Mouse (Mus musculus): ENCODE data around the gene Hoxb7.
A peak's percentile ranks its signal among the peaks of the same experiment; 100 is the strongest.

Hoxb7 gene

DNA sequence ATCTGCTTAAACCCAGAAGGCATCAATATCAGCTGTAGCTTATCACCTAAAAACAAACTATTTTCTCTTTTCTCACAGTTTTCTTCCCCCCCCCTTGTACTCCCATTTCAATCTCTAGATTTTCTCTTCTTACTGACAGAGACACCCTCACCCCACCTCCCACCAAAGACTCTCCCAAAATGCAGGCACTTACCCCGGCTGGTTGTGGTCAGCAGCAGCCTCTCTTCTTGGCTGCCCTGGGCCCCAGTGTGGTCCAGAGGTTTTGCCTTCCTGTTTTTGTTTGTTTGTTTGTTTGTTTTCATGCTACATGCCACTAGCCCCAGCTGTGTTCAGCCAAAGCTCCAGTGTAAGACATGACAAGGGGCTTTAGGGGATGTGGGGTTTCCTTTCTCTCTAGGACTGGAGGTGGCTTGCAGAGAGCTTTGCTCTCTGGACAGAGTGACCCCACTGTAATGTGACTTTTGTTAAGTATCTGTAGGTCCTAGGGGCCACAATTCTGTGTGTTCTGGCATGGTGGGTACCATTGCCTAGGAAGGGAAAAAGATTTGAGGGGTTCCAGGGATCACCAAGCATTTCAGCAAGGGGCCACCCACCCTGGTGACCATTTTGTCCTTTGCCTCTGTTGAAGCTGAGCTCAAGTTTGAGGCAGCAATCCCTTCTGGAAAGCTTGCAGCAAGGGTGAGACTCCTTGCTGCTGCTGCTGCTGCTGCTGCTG lies 18.2 kb upstream of the Hoxb7 start:
- no peak for DNase-seq (ENCODE audit: low spot score)

DNA sequence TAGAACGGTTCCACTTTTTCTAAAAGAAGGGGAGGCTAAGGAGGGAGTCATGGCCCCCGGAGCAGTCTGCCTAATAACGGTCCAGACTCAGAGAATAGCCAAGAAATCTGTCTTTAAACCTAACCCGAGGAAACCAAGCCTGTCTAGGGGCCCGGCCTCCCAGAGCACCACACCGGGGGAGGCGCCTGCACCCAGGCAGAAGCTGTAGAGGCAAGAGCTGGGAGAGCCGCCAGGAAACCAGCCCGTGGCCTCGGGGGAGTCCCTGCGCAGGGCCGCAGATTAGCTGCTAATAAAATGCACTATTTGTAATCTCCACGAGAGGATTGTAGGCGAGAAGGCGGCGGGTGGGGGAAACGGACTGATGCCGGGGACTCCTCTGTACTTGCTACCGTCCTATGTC lies 16.6 kb upstream of the Hoxb7 start:
- DNase-seq (ENCODE audit: low spot score): no peak

DNA sequence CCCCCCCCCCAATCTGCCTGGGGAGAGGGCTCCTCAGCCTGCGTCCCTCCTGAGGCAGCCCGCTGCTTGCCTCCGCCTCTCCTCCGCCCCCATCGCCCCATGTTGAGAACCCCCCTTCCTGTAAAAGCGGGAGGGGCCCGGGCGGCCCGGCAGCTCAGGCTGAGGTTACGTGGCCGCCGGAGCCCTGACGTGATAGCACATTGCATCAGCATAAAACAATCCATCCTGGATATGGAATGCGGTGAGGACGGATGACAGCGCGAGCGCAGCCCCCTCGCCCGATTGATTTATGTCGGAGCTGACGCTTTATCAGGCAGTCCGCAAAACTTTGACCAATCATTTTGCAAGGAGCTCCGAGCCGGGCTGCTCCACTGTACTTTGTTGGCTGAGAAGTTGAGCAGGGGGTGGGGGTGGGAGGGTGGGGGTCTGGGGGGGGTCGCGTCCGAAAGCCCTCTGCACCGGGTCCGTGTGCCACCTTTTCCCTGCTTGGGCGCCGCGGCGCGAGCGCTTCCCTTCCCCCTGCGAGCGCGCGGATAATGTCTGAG lies 15.4 kb upstream of the Hoxb7 start, which contains the start of gene Hoxb9:
Gene Hoxb9 (plus strand): TSS at position 462 of the 545 bp plus-strand sequence.
- DNase-seq (ENCODE audit: low spot score): peak; percentile 46

DNA sequence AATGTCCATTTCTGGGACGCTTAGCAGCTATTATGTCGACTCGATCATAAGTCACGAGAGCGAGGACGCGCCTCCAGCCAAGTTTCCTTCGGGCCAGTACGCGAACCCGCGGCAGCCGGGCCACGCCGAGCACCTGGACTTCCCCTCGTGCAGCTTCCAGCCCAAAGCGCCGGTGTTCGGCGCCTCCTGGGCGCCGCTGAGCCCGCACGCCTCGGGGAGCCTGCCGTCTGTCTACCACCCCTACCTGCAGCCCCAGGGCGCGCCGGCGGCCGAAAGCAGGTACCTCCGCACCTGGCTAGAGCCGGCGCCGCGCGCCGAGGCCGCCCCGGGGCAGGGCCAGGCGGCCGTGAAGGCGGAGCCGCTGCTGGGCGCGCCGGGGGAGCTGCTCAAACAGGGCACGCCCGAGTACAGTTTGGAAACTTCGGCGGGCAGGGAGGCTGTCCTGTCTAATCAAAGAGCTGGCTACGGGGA lies 14.8 kb upstream of the Hoxb7 start:
- DNase-seq (ENCODE audit: low spot score): no peak

DNA sequence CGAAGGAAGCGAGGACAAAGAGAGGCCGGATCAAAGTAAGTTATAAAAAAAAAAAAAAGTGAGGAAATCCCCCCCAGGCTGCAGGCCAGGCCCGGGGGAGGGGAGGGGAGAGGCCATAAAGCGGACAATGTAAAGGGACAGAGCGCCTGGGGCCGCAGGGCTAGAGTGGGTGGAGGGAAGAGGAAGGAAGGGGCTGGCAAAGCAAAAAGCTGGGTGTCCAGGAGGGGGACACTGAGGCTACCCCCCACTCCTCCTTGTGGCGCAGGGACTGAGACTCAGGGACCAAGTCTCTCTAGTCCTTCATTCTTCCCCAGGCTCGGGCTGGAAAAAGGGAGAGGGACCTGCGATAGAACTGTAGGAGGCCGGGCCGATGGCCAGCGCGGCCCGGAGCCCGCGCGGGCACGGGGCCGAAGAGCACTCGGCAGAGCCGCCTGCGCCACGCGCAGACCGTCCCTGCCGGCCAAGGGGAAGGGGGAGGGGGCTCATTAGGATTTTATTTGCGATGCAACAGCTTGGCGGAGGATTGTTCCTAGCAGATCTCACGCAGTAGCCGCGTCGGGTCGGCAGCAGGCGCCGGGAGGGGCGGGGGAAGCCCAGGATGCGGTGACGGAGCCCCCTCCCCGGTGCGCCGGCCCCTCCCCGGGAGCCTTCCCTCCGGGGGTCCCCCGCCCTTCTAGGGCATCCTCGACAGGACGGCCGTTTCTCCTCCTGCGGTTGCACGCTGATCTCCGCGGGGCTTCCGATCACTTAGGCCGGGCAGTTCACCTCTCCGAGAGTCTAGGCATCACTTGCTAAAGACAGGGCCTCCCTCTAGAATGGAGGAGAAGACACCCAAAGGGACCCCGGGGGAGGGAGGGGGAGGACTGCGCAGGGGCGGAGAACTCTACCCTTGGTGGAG lies 14.2 kb upstream of the Hoxb7 start:
- no peak for DNase-seq (ENCODE audit: low spot score)

DNA sequence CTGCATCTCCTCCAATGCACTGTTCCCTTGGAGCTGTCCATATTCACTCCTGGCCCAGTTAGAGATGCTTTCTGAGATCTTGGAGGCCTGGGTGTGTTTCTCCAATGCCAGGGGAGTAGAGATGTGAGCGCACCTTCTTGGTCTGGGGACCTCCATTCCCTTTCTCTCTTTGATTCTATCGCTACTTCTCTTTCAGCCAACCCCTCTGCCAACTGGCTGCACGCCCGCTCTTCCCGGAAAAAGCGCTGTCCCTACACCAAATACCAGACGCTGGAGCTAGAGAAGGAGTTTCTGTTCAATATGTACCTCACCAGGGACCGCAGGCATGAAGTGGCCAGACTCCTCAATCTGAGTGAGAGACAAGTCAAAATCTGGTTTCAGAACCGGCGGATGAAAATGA lies 12.0 kb upstream of the Hoxb7 start:
- no peak for DNase-seq (ENCODE audit: low spot score)

DNA sequence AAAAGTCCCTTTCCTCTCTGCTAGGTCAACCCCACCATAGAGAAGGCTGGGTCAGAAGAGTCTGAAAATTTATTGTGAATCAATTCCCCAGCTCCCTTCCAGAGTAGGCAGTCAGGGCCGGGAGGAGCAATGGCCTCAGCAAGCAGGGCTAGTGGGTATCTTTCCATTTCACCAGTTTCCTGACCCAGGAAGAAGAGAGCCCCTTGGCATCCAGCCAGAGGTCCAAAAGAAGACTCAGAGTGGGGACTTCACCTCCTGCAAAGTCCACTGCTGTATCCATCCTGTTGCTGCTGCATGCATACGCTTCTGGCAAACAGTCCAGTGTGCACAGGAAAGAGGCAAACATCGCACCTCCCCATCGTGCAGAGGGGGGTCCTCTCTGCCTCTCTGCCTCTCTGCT lies 10.5 kb upstream of the Hoxb7 start:
- DNase-seq (ENCODE audit: low spot score): no peak

DNA sequence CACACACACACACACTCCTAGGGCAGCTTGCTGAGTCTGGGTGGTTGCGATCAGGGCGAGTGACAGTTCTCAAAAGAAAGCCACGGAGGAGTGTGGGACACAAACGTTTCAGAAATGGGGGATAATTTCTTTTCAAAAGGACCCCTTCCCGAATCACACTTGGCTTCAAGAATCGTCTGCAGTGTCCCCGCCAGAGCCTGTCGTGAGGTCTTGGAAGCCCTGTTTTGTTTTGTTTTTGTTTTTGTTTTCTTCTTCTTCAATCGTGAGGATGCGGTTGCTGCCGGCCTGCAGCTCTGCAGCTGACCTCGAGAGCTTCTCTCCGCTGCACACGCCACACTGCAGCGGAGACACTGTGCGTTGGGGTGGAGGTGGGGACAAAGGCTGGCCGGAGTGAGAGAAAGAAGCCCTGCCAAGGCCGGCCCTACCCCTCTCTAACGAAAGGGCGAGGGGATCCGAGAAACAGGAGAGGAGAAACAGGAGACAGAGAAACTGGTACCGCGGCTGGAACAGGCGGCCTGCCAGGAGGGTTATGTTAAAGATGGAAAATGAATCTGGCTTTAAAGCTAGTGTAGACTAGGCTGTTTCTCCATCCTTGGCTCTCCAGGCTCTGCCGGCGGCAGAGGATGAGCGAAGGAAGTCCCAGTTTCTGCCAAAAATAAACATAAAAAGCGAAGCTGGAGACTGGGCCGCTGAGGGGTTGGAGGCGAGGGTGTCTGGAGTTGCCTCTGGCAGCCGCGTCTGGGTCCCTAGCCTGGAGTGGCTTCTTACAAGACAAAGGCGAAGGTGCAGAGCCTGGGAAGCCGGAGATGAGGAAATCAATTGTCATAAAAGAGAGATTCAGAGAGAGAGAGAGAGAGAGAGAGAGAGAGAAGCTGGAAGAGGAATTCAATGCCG lies 9.0 kb upstream of the Hoxb7 start:
- DNase-seq (ENCODE audit: low spot score): no peak

DNA sequence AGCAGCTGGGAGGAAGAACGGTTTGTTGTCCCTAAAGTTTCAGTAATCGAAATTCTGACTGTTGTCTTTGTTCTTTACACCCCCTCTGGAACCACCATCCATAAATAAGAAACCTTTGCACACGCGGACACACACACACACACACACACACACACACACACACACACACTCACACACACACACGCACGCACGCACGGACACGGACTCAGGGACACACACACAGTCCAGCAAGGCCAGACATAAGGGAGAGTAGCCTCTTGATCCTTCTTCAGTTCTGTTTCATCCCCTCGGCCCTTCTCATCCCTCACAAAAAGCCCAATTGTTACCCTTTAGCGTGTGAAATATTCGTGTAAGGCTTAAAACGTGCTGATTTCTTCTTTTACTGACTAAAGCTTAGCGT lies 8.1 kb upstream of the Hoxb7 start:
- no peak for DNase-seq (ENCODE audit: low spot score)

DNA sequence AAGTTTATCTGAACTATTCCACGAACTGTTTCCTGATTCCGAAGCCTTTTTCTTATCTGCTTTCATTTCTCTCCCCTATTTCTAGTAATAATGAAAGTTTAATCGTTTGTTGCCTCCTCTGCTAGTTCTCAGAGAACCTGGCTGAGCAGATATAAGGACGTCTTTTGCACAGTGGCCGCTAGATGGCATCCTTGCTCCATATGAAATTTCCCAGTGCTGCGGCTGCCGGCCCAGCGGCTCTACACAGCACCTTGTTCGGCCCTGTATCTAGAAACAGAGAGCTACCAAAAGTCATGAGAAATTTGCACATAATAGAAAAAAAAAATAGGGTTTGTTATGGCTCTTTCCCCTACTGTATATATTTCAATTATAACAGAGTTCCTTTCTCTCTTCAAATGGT lies 7.7 kb upstream of the Hoxb7 start:
- DNase-seq (ENCODE audit: low spot score): peak; percentile 82

DNA sequence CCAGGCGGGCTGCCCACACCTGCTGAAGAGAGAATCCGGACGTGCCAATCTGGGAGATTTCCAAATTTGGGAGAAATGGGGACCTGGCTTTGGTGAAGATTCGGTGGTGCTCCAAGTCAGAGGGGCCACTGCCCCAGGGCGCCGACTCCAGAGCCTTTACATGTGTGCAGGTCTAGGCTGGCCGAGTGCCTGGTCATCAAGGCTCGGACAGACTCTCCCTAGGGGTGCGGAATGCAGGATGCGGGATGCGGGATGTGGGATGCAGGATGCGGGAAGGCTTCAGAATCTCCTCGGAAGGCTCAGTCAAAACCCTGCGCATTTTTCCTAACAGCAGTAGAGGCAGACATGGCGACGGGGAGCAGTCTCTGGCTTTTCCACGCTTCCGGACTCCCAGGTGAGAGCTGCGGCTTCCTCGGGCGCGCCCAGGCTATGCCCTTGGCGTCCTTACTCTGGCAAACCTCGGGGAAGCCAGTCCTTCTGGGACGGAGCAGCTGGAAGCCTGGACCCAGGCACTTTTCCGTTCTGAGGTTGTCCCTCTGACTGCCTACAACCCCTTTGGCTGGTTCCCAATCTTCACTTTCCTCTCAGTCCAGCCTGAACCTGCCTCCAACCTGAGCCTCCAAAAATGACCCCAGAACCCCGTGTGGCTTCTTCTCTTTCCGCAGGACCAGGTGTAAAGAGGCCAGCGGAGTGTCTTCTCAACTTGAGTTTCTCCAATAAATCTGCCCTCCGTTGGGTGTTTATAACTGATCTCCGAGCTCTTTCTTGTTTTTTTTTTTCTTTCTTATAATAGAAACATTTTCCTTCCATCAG lies 6.8 kb upstream of the Hoxb7 start:
- no peak for DNase-seq (ENCODE audit: low spot score)

DNA sequence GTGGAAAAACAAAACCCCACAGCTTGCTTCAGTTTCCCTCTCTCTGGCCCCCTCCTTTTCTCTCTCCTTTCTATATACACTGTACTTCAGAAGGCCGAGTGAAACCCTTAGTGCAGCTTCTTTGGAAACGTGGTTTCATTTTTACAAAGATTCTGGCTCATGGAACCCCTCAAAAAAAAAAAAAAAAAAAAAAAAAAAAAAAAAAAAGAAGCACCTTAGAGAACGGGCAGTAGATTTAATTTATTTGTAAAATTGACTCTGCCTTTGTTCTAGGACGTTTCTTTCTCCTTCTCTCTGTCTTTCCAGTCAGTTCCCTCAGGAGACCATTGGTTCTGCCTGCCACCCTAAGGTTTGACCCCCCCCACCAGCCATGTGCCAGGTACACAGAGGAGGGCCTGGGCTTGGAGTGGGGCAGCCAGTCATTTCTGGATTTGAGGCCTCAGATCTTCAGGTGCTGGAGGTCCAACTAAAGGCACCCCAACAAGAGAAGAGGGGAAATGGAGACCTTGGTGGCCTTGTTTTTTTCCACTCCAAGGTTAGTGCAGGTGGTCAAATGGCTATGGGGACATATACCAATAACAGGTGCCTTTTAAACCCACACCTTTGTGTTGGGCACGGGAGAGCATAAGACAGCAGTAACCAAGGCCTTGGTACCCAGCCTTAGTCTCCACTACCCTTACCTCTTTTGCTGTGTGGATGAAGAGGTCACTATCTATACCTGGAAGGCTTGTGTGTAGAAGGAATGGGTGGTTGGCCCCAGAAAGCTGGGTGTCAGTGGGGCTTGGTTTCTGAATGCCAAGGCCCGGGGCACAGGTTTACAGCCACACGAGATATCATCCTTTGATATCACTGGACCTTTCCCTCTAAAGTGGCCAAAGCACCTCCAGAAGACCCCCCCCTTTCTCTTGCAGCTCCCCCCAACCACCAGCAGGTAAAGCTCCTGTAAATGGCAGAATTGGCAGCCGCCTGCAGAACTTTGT lies 5.7 kb upstream of the Hoxb7 start:
- DNase-seq (ENCODE audit: low spot score): no peak

DNA sequence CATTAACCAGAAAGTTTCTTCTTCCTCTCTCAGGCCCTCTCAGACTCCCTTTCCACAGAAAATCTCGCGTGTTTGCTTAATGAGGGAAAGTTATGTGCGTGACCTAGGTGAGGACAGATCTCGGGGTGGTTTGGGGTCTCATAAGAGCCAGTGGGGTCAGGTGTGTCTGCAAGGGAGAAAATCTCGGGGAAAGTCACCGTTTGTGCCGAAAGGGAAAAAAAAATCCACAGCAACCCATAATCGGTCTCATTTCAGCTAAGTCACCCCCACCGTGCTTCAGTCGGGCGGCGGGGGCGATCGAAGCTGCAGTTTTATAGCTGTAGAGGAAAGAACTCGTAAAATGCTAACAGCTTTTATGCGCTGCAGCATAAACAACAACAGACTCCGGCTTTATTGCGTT lies 5.0 kb upstream of the Hoxb7 start:
- no peak for DNase-seq (ENCODE audit: low spot score)

DNA sequence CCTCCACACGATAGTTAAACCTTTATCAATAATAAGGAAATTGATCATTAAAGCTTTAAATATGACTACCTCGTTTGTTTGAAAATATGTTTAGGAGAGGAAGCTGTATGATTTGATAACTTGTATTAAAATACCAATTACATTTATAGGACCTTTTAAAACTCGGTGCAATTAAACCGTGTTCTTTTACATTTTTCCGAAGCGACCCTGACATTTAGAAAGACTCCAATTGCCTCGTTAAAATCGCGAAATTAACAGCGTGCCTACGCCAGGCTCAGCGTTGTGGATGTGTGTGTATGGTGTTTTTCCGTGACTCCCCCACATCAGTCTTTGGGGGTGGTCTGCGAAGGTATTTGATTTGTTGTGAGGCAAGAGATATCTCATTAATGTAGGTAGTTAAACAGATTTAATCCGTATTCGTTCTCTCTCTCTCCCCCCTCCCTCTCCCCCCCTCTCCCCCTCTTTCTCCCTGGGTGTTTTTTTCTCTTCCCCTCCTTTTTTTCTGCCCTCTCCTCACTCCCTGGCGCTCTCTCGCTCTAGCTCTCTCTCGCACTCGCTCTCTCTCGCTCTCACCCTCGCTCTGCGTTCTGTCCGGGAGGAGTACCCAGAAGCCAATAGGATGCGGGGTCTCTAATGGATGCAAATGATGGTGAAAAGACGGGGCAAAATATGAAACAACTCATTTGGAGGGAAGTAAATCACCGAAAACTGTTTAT lies 4.4 kb upstream of the Hoxb7 start, which contains the start of gene Hoxb8:
Gene Hoxb8 (plus strand): TSS at position 51 of the 716 bp plus-strand sequence.
- no peak for DNase-seq (ENCODE audit: low spot score)

DNA sequence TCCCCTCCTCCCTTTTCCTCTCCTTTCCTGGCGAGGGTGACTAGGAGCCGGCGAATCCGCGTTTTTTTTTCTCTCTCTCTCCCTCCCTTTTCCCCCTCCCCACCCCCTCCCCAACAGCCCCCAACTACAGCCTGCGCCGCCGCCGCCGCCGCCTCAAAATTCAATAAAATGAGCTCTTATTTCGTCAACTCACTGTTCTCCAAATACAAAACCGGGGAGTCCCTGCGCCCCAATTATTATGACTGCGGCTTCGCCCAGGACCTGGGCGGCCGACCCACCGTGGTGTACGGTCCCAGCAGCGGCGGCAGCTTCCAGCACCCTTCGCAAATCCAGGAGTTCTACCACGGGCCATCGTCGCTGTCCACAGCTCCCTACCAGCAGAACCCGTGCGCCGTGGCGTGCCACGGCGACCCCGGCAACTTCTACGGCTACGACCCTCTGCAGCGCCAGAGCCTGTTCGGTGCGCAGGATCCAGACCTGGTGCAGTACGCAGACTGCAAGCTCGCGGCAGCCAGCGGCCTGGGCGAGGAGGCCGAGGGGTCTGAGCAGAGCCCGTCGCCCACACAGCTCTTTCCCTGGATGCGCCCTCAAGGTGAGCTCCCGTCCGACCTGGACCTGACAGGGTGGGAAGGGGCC lies 3.5 kb upstream of the Hoxb7 start:
- no peak for DNase-seq (ENCODE audit: low spot score)

DNA sequence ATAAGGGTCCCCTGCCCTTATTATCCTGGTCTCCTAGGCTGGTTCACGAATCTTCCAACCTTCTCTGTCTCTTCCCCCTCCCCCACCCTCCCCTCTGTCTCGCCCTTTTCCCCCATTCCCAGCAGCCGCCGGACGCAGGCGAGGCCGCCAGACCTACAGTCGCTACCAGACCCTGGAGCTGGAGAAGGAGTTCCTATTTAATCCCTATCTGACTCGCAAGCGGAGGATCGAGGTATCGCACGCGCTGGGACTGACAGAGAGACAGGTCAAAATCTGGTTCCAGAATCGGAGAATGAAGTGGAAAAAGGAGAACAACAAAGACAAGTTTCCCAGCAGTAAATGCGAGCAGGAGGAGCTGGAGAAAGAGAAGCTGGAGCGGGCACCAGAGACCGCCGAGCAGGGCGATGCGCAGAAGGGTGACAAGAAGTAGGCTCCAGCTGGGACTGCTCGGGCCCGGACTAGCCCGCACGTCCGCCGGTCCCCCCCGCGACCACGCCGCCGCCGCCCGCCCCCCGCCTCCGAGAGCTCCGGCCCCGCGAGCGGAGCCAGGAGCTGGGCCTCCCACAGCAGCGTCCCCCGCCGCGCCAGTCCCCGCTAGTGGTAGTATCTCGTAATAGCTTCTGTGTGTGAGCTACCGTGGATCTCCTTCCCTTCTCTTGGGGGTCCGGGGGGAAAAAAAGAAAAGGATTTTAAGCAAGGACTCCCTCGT lies 2.2 kb upstream of the Hoxb7 start:
- peak; percentile 30 for DNase-seq (ENCODE audit: low spot score)

DNA sequence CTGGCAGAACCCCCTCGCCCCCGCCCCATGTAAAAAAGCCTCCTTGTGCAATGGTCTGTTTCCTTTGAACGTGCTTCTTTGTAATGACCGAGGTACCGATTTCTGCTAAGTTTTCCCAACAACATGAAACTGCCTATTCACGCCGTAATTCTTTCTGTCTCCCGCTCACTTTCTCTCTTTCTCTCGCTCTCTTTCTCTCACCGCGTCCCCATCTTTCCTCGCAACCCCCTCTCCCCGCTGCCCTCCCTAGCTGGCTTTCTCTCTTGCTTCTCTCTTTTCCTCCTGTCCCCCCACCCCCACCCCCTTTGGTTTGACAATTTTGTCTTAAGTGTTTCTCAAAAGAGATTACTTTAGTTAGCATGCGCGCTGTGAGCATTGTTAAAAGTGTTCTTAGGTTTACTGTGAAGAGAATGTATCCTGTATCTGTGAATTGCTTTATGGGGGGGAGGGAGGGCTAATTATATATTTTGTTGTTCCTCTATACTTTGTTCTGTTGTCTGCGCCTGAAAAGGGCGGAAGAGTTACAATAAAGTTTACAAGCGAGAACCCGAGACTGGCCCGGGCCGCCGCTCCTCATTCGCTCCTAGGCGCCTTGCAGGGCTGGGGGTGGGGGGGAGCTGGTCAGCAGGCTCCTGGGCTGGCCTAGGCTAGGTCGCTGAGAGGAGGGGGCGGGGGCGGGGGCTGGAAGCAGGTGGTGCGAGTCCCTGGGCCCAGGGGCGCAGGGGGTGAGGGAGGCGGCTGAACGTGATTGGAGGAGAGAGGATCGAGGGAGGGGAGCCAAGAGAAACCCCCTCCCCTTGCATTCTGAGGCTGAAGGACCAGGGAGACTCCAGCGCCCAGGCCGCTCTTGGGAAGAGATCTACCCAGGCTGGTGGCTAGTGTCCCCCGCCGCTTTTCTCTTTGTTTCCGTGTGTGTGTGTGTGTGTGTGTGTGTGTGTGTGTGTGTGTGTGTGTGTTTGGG lies 1.4 kb upstream of the Hoxb7 start:
- DNase-seq (ENCODE audit: low spot score): no peak

Measured in T-cell, adult 2 months (primary cell).